Mouse (Mus musculus) heart, embryonic 15.5 days (tissue): ENCODE measurements around the gene Aif1. TPM values are rescaled to one million over a fixed set of nuclear protein-coding genes. Genes with fewer than 3 reads are reported as not detected.

Experiments used
- ATAC-seq: fragments of 200-750 bp; cut with Nextera tagmentation; replicated peaks from 2 replicates; pipeline ENCODE4 v1.8.0; 2017; ENCODE audit warnings: low read depth, moderate TSS enrichment; ENCODE audit not compliant: insufficient number of reproducible peaks, insufficient read depth, low FRiP score
- H3K27ac ChIP-seq: fragments of 300-500 bp; sonication (generic); 2 replicates; pipeline ENCODE4 v1.5.1; 2015; ENCODE audit warnings: mild to moderate bottlenecking, inconsistent platforms
- H3K27me3 ChIP-seq: fragments of 300-500 bp; sonication (generic); 2 replicates; pipeline ENCODE4 v1.6.1; 2015; ENCODE audit warnings: inconsistent platforms
- H3K36me3 ChIP-seq: fragments of 300-500 bp; sonication (generic); 2 replicates; pipeline ENCODE4 v1.6.1; 2015; ENCODE audit warnings: mild to moderate bottlenecking, inconsistent platforms
- H3K4me1 ChIP-seq: fragments of 300-500 bp; sonication (generic); replicated peaks from 2 replicates; pipeline ENCODE4 v1.6.1; 2015; ENCODE audit warnings: inconsistent platforms
- H3K4me2 ChIP-seq: fragments of 300-500 bp; sonication (generic); 2 replicates; pipeline ENCODE4 v1.6.1; 2015; ENCODE audit warnings: inconsistent platforms, mild to moderate bottlenecking, moderate library complexity
- H3K4me3 ChIP-seq: fragments of 300-500 bp; sonication (generic); 2 replicates; pipeline ENCODE4 v1.5.1; 2015; ENCODE audit warnings: mild to moderate bottlenecking, inconsistent platforms
- H3K9ac ChIP-seq: fragments of 300-500 bp; sonication (generic); 2 replicates; pipeline ENCODE4 v1.6.1; 2015; ENCODE audit warnings: mild to moderate bottlenecking, inconsistent platforms
- H3K9me3 ChIP-seq: fragments of 300-500 bp; sonication (generic); replicated peaks from 2 replicates; pipeline ENCODE4 v1.6.1; 2016; ENCODE audit warnings: inconsistent platforms
- WGBS: fragments of 180-500 bp; shearing (Covaris S2); methylation state at CpG from one replicate; pipeline ENCODE4 v1.1.7; 2015; ENCODE audit warnings: mixed read lengths; 5-methylcytosine and 5-hydroxymethylcytosine counted together
- polyA plus RNA-seq: library from polyadenylated mRNA; unstranded; fragments of >200 nt; fragmentation: Nextera tagmentation; extraction: Ambion mirVana; gene quantifications from 2 replicates; pipeline ENCODE4 v1.2.1, GENCODE M21; 2015

The Aif1 gene
- polyA plus RNA-seq, 1 experiment from 2014 or later, result 7.5 TPM

DNA sequence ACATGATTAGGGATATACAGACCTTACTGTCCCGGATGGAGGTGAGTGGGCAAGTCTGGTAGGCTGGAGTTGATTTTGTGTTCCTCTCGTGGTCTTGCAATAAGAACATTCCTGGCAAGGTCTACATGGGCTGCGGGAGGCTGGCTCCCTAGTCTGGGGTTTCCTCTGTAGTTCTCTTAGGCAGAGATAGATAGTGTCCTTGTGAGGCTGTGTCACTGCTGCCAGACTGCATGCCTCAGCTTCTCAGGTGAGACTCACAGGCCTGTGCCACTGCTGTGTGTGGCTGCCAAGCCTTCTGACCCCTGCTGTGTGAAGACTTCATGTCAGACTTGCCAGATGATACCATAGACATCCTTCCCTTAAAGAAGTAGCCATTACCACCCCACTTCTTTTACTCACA lies 36.6 kb downstream of the Aif1 start:
- WGBS, result 91% methylated on average over 3 of the region's 3 CpGs
- no peaks in the 10 kb centered on the region for H3K27me3 ChIP-seq
- H3K36me3 ChIP-seq, result peaks cover 61% of the 10 kb centered on the region
- no peaks in the 10 kb centered on the region; the same call in 1 of the 2 replicates for H3K9me3 ChIP-seq
- peaks cover 14% of the 10 kb centered on the region for H3K4me1 ChIP-seq
- ATAC-seq, result no peak
- H3K4me2 ChIP-seq, result no peak overlapping the region
- H3K27ac ChIP-seq, result no peak overlapping the region
- no peak overlapping the region for H3K4me3 ChIP-seq
- H3K9ac ChIP-seq, result no peak overlapping the region

DNA sequence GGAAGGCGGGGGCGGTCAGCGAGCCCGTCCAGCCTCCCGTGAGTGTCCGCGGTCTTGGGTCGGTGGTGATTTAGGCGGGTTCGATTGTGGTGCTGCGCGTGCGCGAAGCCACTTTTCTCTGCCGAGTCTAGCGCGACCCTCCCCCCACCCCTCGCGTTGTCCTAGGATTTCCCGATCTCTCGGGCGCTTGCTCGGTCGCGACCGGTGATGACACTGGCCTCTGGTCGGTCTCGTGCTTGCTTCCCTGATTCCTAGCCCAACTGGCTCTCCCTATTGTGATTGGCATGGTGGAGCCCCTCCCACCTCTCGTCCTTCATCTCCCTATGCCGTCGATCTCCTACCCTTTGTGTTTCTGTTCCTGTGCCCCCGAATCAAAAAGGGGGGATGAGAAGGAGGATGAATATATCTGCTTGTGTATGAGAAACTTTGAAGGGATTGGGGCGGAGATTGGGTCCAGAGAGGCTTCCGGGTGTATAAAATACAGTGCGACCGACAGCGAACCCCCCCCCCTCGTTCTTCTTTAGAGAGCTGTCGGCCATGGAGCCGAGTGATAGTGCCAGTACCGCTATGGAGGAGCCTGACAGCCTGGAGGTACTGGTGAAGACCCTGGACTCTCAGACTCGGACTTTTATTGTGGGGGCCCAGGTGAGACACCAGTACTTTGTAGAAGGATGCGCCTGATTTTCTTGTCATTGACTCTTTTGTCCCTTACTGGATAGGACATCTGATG lies 40.1 kb downstream of the Aif1 start:
- ATAC-seq, result peak; percentile 60
- Histone ChIP-seq H3K4me2 (peak overlapping the region; percentile 73), H3K4me1 (peaks cover 14% of the 10 kb centered on the region), H3K27ac (peak overlapping the region; percentile 99), H3K9me3 (no peaks in the 10 kb centered on the region), H3K36me3 (peaks cover 26% of the 10 kb centered on the region), H3K4me3 (peak overlapping the region; percentile 88), H3K27me3 (no peaks in the 10 kb centered on the region), H3K9ac (peak overlapping the region; percentile 82)
- WGBS, result under 1% methylated on average over 42 of the region's 43 CpGs

- peak within 1 kb of the TSS; percentile 88 for H3K4me3 ChIP-seq
- H3K9ac ChIP-seq, result peak within 1 kb of the TSS; percentile 82
- H3K4me2 ChIP-seq, result peak within 1 kb of the TSS; percentile 73
- H3K36me3 ChIP-seq, result peaks cover 25% of the 10 kb centered on the region
- peak; percentile 95 for ATAC-seq
- H3K9me3 ChIP-seq, result no peaks in the 10 kb centered on the region
- under 1% methylated on average over 66 of the region's 66 CpGs for WGBS
- peak within 1 kb of the TSS; percentile 99 for H3K27ac ChIP-seq
- H3K4me1 ChIP-seq, result peaks cover 14% of the 10 kb centered on the region
- no peaks in the 10 kb centered on the region for H3K27me3 ChIP-seq
Measured at GRCm38 (mm10) chr17:35134801-35135590, 40.9 kb downstream of the Aif1 start, which contains the start of gene Bag6. Gene Bag6, plus strand, starts transcription at chr17:35135178.

DNA sequence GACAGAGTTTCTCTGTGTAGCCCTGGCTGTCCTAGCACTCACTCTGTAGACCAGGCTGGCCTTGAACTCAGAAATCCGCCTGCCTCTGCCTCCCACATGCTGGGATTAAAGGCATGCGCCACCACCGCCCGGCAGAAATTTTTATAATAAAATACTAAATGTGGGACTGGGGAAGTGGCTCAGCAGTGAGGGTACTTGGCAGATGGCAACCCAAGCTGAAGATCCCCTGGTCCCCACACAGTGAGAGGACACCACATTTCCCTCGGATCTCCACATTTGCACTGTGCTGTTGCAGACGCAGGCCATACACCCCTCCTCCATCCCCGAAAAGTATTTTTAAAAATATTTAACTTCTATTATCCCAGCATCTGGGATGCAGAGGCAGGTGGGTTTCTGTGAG lies 42.4 kb downstream of the Aif1 start:
- H3K4me3 ChIP-seq, result no peak overlapping the region
- ATAC-seq, result no peak
- peaks cover 16% of the 10 kb centered on the region for H3K36me3 ChIP-seq
- H3K4me2 ChIP-seq, result no peak overlapping the region
- H3K9ac ChIP-seq, result no peak overlapping the region
- H3K27ac ChIP-seq, result no peak overlapping the region
- WGBS, result 94% methylated on average over 7 of the region's 7 CpGs
- peaks cover 15% of the 10 kb centered on the region for H3K4me1 ChIP-seq
- H3K27me3 ChIP-seq, result no peaks in the 10 kb centered on the region
- no peaks in the 10 kb centered on the region for H3K9me3 ChIP-seq

GRCm38 (mm10) chr17:35132174-35132560 lies 43.7 kb downstream of the Aif1 start:
- Histone ChIP-seq H3K27me3 (no peaks in the 10 kb centered on the region), H3K4me3 (no peak overlapping the region), H3K9me3 (no peaks in the 10 kb centered on the region), H3K36me3 (peaks cover 12% of the 10 kb centered on the region), H3K4me2 (no peak overlapping the region), H3K9ac (no peak overlapping the region), H3K4me1 (peaks cover 22% of the 10 kb centered on the region), H3K27ac (no peak overlapping the region)
- ATAC-seq, result no peak
- 75% methylated on average over 3 of the region's 3 CpGs for WGBS

DNA sequence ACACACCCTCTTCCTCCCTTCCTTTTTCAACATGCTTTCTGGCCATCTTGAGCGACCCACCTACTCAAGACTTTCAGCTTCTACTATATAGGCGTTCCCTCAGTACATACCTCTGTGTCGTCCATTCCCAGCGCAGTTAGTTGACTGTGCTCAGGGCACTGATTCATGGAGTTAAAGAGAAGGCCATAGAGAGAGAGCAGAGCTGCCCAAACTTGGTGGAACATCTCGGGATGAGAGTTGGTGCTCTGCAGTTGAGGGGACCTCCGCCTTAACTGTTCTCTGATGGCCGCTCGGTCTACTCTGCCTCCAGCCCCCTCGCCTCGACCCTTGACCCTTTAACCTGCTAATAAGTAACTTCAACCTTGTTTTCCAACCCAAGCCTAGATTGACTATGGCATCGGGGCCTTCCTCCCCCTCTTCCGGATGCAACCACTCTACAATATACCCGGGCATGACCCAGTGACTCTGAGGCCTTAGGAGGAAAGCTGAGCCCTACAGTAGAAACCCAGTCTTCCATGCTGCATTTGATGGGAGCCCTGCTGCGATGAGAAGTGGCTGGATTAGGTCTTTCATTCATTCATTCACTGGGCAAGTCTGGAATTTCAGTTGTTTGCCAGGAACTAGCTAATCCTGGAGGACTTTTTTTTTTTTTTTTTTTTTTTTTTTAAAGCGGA lies 44.2 kb downstream of the Aif1 start, which contains the start of gene Apom:
Apom (minus strand) TSS at position 551 of the 674 bp plus-strand sequence.
- Histone ChIP-seq H3K4me1 (peaks cover 22% of the 10 kb centered on the region), H3K27ac (no peak within 1 kb of the TSS), H3K4me2 (no peak within 1 kb of the TSS), H3K27me3 (no peaks in the 10 kb centered on the region), H3K36me3 (peaks cover 12% of the 10 kb centered on the region), H3K4me3 (no peak within 1 kb of the TSS), H3K9ac (no peak within 1 kb of the TSS), H3K9me3 (no peaks in the 10 kb centered on the region)
- ATAC-seq, result no peak
- WGBS, result 79% methylated on average over 15 of the region's 15 CpGs

DNA sequence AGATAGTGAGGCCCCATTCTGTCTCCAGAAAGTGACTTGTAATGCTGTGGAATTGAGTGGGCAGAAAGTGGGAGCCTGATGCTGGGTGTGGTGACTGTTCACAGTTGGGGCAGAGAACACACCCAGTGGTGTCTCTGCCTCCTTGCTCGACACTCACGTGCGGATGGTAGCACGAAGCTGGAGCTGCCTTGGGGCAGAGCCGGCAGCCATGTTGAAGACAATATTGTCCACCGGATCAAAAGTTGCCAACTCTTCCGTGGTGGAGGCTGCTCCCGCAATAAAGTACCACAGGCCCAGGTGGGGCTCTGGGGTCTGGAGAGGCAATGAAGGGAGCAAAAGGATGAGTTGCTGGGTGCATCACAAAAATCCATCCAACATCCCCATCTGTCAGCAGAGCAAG lies 44.8 kb downstream of the Aif1 start:
- no peak overlapping the region for H3K9ac ChIP-seq
- H3K27ac ChIP-seq, result no peak overlapping the region
- no peaks in the 10 kb centered on the region for H3K9me3 ChIP-seq
- peaks cover 12% of the 10 kb centered on the region for H3K36me3 ChIP-seq
- H3K4me2 ChIP-seq, result no peak overlapping the region
- ATAC-seq, result no peak
- no peak overlapping the region for H3K4me3 ChIP-seq
- H3K27me3 ChIP-seq, result no peaks in the 10 kb centered on the region
- 88% methylated on average over 8 of the region's 8 CpGs for WGBS
- H3K4me1 ChIP-seq, result peaks cover 18% of the 10 kb centered on the region

GRCm38 (mm10) chr17:35128996-35129395 lies 46.9 kb downstream of the Aif1 start:
- peaks cover 16% of the 10 kb centered on the region for H3K36me3 ChIP-seq
- H3K9me3 ChIP-seq, result no peaks in the 10 kb centered on the region
- 61% methylated on average over 11 of the region's 11 CpGs for WGBS
- no peak for ATAC-seq
- peaks cover 25% of the 10 kb centered on the region for H3K4me1 ChIP-seq
- H3K4me3 ChIP-seq, result no peak overlapping the region
- no peaks in the 10 kb centered on the region for H3K27me3 ChIP-seq
- no peak overlapping the region for H3K4me2 ChIP-seq
- no peak overlapping the region for H3K9ac ChIP-seq
- no peak overlapping the region for H3K27ac ChIP-seq

- no peaks in the 10 kb centered on the region for H3K27me3 ChIP-seq
- H3K4me3 ChIP-seq, result peak overlapping the region; percentile 86
- H3K36me3 ChIP-seq, result peaks cover 22% of the 10 kb centered on the region
- H3K9me3 ChIP-seq, result no peaks in the 10 kb centered on the region
- peak overlapping the region; percentile 84 for H3K9ac ChIP-seq
- WGBS, result 59% methylated on average over 13 of the region's 13 CpGs
- peak overlapping the region; percentile 86 for H3K4me2 ChIP-seq
- H3K27ac ChIP-seq, result peak overlapping the region; percentile 94
- no peak for ATAC-seq
- peaks cover 32% of the 10 kb centered on the region for H3K4me1 ChIP-seq
Measured at GRCm38 (mm10) chr17:35127017-35127416, 48.9 kb downstream of the Aif1 start.

GRCm38 (mm10) chr17:35126206-35126611 lies 49.7 kb downstream of the Aif1 start, which contains the start of gene D17H6S53E:
Gene D17H6S53E, plus strand, starts transcription at chr17:35126373.
- under 1% methylated on average over 36 of the region's 36 CpGs for WGBS
- peak within 1 kb of the TSS; percentile 86 for H3K4me2 ChIP-seq
- H3K27ac ChIP-seq, result peak within 1 kb of the TSS; percentile 94
- H3K36me3 ChIP-seq, result peaks cover 22% of the 10 kb centered on the region
- peak; percentile 63 for ATAC-seq
- H3K4me1 ChIP-seq, result peaks cover 36% of the 10 kb centered on the region
- no peaks in the 10 kb centered on the region for H3K9me3 ChIP-seq
- no peaks in the 10 kb centered on the region for H3K27me3 ChIP-seq
- H3K4me3 ChIP-seq, result peak within 1 kb of the TSS; percentile 86
- peak within 1 kb of the TSS; percentile 84 for H3K9ac ChIP-seq

- Histone ChIP-seq H3K9me3 (no peaks in the 10 kb centered on the region), H3K36me3 (peaks cover 21% of the 10 kb centered on the region), H3K4me3 (peak overlapping the region; percentile 86), H3K27me3 (no peaks in the 10 kb centered on the region), H3K4me2 (peak overlapping the region; percentile 86), H3K4me1 (peaks cover 36% of the 10 kb centered on the region), H3K27ac (peak overlapping the region; percentile 94), H3K9ac (peak overlapping the region; percentile 84)
- 28% methylated on average over 6 of the region's 6 CpGs for WGBS
- ATAC-seq, result no peak
Measured at GRCm38 (mm10) chr17:35125578-35125977, 50.3 kb downstream of the Aif1 start.
